Mouse (Mus musculus) megakaryocyte, embryonic 14.5 days (primary cell): ENCODE data around the gene Prrc2a.

Experiments
- FLI1 ChIP-seq: IDR thresholded peaks from 2 replicates; pipeline ENCODE4 v1.6.1; 2012; ENCODE audit warnings: low read length, inconsistent platforms, mixed read lengths
- GATA1 ChIP-seq: IDR thresholded peaks from 3 replicates; pipeline ENCODE4 v1.6.1; 2012; ENCODE audit warnings: mixed read lengths, low read length, inconsistent platforms, borderline replicate concordance

- TF ChIP-seq FLI1 (no peak), GATA1 (no peak)
Measured at GRCm38 (mm10) chr17:35125081-35125480, 39.6 kb downstream of the Prrc2a start.
